Mouse (Mus musculus) small intestine, adult 2 months (tissue): ENCODE results near the gene Cpt1a. TPM values are rescaled to one million over a fixed set of nuclear protein-coding genes. Genes with fewer than 3 reads are reported as not detected.

ENCODE experiments used
- H3K27ac ChIP-seq: fragments of 200-500 bp; 2 replicates; pipeline ENCODE4 v1.5.1; 2012; ENCODE audit warnings: low read depth, low read length, control low read depth, inconsistent platforms; ENCODE audit not compliant: insufficient read depth
- H3K27me3 ChIP-seq: fragments of 200-500 bp; 2 replicates; pipeline ENCODE4 v1.6.1; 2012; ENCODE audit warnings: mild to moderate bottlenecking, moderate library complexity, low read length, inconsistent platforms; ENCODE audit not compliant: control insufficient read depth, insufficient read depth
- H3K36me3 ChIP-seq: fragments of 200-500 bp; 2 replicates; pipeline ENCODE4 v1.6.1; 2012; ENCODE audit warnings: mild to moderate bottlenecking, low read length, control low read depth, inconsistent platforms; ENCODE audit not compliant: control insufficient read depth, insufficient read depth
- H3K4me1 ChIP-seq: fragments of 200-500 bp; 2 replicates; pipeline ENCODE4 v1.6.1; 2012; ENCODE audit warnings: low read length, inconsistent platforms, mixed read lengths; ENCODE audit not compliant: control insufficient read depth, insufficient read depth, insufficient read length
- H3K4me3 ChIP-seq: fragments of 200-500 bp; 2 replicates; pipeline ENCODE4 v1.5.1; 2012; ENCODE audit warnings: low read depth, mild to moderate bottlenecking, control low read depth, inconsistent platforms, low read length, moderate library complexity
- CTCF ChIP-seq: fragments of 200-500 bp; IDR thresholded peaks from 2 replicates; pipeline ENCODE4 v1.5.1; 2012; ENCODE audit warnings: low read depth, mild to moderate bottlenecking, control low read depth, inconsistent platforms, low read length, moderate library complexity, mixed read lengths; ENCODE audit not compliant: insufficient replicate concordance, insufficient read length; ENCODE audit errors: extremely low read depth
- POLR2A ChIP-seq: fragments of 200-500 bp; IDR thresholded peaks from 2 replicates; pipeline ENCODE4 v1.6.1; 2012; ENCODE audit warnings: low read depth, mild to moderate bottlenecking, control low read depth, inconsistent platforms, low read length, moderate library complexity
- WGBS: fragments of 180-500 bp; shearing (Covaris S2); methylation state at CpG from one replicate; pipeline ENCODE4 v1.1.7; 2018; 5-methylcytosine and 5-hydroxymethylcytosine counted together
- polyA plus RNA-seq: library from polyadenylated mRNA; depleted of rRNA; stranded (reverse); fragments of >200 nt; gene quantifications from 2 replicates; pipeline ENCODE4 v1.2.3, GENCODE M21; 2012

Cpt1a gene
- polyA plus RNA-seq, 1 experiment = 92.1 TPM

DNA sequence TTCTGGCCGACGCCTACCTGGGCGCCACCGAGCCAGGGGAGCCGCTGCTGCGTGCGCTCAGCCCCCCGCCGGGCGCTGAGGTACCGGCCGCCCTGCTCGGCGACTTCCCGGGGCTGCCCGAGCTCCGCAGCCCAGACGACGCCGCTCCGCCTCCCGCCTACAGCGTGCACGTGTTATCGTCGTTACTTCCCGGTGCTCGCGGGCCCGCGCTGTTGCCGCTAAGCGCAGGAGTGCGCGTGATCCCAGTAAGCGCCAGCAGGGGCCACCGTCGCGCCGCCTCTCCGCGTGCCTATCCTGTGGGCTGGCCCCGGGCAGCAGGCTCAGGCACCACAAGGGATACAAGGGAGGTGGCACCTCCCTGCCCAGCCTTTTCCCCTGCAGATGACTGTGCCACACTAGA is 67.0 kb downstream of the Cpt1a start:
- Histone ChIP-seq H3K4me1 (peaks cover 2% of the 10 kb centered on the region; the same call in 1 of the 2 replicates), H3K4me3 (peak overlapping the region; percentile 67), H3K27me3 (no peaks in the 10 kb centered on the region), H3K27ac (0 out of 2 replicates have a peak overlapping the region, but pooled peaks have one; percentile 10), H3K36me3 (peaks cover 17% of the 10 kb centered on the region)
- under 1% methylated on average over 43 of the region's 43 CpGs for WGBS
- TF ChIP-seq POLR2A = no peak
- TF ChIP-seq CTCF = peak; percentile 68

- no peak for TF ChIP-seq CTCF
- TF ChIP-seq POLR2A = no peak
- WGBS = 90% methylated on average over 1 of the region's 1 CpGs
- Histone ChIP-seq H3K4me3 (no peak overlapping the region), H3K27me3 (no peaks in the 10 kb centered on the region), H3K36me3 (no peaks in the 10 kb centered on the region), H3K4me1 (peaks cover 2% of the 10 kb centered on the region; the same call in 1 of the 2 replicates), H3K27ac (no peak overlapping the region)
Measured at GRCm38 (mm10) chr19:3392384-3392783, 70.2 kb downstream of the Cpt1a start.

- TF ChIP-seq POLR2A (no peak), CTCF (no peak)
- Histone ChIP-seq H3K27me3 (no peaks in the 10 kb centered on the region), H3K4me1 (peaks cover 2% of the 10 kb centered on the region; the same call in 1 of the 2 replicates), H3K4me3 (no peak overlapping the region), H3K27ac (no peak overlapping the region), H3K36me3 (no peaks in the 10 kb centered on the region)
- WGBS = 79% methylated on average over 3 of the region's 3 CpGs
Measured at GRCm38 (mm10) chr19:3394216-3394615, 72.1 kb downstream of the Cpt1a start.

GRCm38 (mm10) chr19:3400057-3400456 is 77.9 kb downstream of the Cpt1a start:
- Histone ChIP-seq H3K27me3 (no peaks in the 10 kb centered on the region), H3K27ac (no peak overlapping the region), H3K4me3 (no peak overlapping the region), H3K36me3 (no peaks in the 10 kb centered on the region), H3K4me1 (no peaks in the 10 kb centered on the region)
- 89% methylated on average over 4 of the region's 4 CpGs for WGBS
- TF ChIP-seq POLR2A (no peak), CTCF (no peak)

- Histone ChIP-seq H3K4me3 (no peak overlapping the region), H3K36me3 (no peaks in the 10 kb centered on the region), H3K27ac (no peak overlapping the region), H3K4me1 (no peaks in the 10 kb centered on the region), H3K27me3 (no peaks in the 10 kb centered on the region)
- WGBS = 82% methylated on average over 7 of the region's 7 CpGs
- no peak for TF ChIP-seq CTCF
- no peak for TF ChIP-seq POLR2A
Measured at GRCm38 (mm10) chr19:3401504-3401903, 79.4 kb downstream of the Cpt1a start.

DNA sequence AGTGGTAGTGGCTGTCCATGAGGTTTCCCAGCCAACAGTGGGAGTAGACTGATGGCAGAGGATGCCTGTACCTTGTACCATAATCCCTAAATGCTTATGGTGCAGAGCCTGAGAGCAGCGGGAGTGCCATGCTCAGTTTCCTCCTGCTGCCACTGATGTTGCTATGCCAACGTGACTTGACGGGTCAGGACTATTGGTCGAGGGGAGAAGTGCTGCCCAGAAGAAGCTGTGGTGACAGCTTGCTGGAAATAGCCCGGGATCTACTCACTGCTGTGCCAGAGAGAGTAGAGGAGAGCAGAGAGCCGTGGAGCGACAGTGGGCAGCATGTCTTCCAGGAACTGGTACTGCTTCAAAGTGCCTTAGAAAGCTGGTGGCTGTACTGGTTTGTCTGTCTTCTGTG is 79.8 kb downstream of the Cpt1a start:
- H3K27ac ChIP-seq = no peak overlapping the region
- H3K4me3 ChIP-seq = no peak overlapping the region
- TF ChIP-seq POLR2A (no peak), CTCF (no peak)
- no peaks in the 10 kb centered on the region for H3K4me1 ChIP-seq
- no peaks in the 10 kb centered on the region for H3K36me3 ChIP-seq
- no peaks in the 10 kb centered on the region for H3K27me3 ChIP-seq
- WGBS = 44% methylated on average over 7 of the region's 7 CpGs

- Histone ChIP-seq H3K4me1 (no peaks in the 10 kb centered on the region), H3K27me3 (no peaks in the 10 kb centered on the region; the same call in 1 of the 2 replicates), H3K4me3 (no peak overlapping the region), H3K27ac (no peak overlapping the region), H3K36me3 (no peaks in the 10 kb centered on the region)
- no peak for TF ChIP-seq CTCF
- no peak for TF ChIP-seq POLR2A
- WGBS = 35% methylated on average over 6 of the region's 6 CpGs
Measured at GRCm38 (mm10) chr19:3402390-3402789, 80.3 kb downstream of the Cpt1a start.

- H3K27ac ChIP-seq = no peak overlapping the region
- no peaks in the 10 kb centered on the region; the same call in 1 of the 2 replicates for H3K27me3 ChIP-seq
- H3K4me3 ChIP-seq = no peak overlapping the region
- TF ChIP-seq CTCF = no peak
- no peak for TF ChIP-seq POLR2A
- 81% methylated on average over 7 of the region's 7 CpGs for WGBS
- H3K4me1 ChIP-seq = no peaks in the 10 kb centered on the region
- H3K36me3 ChIP-seq = no peaks in the 10 kb centered on the region
Measured at GRCm38 (mm10) chr19:3404030-3404429, 81.9 kb downstream of the Cpt1a start.
